Mouse (Mus musculus) spleen, adult 12 weeks (tissue): ENCODE results near the gene Zdhhc1.

Experiments used
- DNase-seq: peaks from one replicate; pipeline ENCODE4 v3.0.0; 2022; ENCODE audit warnings: low spot score

Zdhhc1 gene

GRCm38 (mm10) chr8:105517346-105517745 lies 20.6 kb upstream of the Zdhhc1 start:
- DNase-seq, result no peak

- peak; percentile 55 for DNase-seq
Observed at GRCm38 (mm10) chr8:105516018-105516645, 19.4 kb upstream of the Zdhhc1 start.

GRCm38 (mm10) chr8:105514656-105515055 lies 18.0 kb upstream of the Zdhhc1 start:
- DNase-seq, result no peak

GRCm38 (mm10) chr8:105514194-105514593 lies 17.5 kb upstream of the Zdhhc1 start:
- no peak for DNase-seq

- no peak for DNase-seq
Observed at GRCm38 (mm10) chr8:105509997-105510735, 13.5 kb upstream of the Zdhhc1 start.

- no peak for DNase-seq
Observed at GRCm38 (mm10) chr8:105508758-105509157, 12.1 kb upstream of the Zdhhc1 start.

- DNase-seq, result no peak
Observed at GRCm38 (mm10) chr8:105506977-105507376, 10.3 kb upstream of the Zdhhc1 start.

GRCm38 (mm10) chr8:105504617-105505016 lies 7.9 kb upstream of the Zdhhc1 start:
- no peak for DNase-seq

- no peak for DNase-seq
Observed at GRCm38 (mm10) chr8:105499787-105500186, 3.1 kb upstream of the Zdhhc1 start.

- no peak for DNase-seq
Observed at GRCm38 (mm10) chr8:105495350-105496302, 1.1 kb downstream of the Zdhhc1 start.

GRCm38 (mm10) chr8:105494566-105494965 lies 2.1 kb downstream of the Zdhhc1 start:
- DNase-seq, result no peak

- no peak for DNase-seq
Observed at GRCm38 (mm10) chr8:105493495-105493894, 3.2 kb downstream of the Zdhhc1 start.

GRCm38 (mm10) chr8:105489281-105489680 lies 7.4 kb downstream of the Zdhhc1 start:
- DNase-seq, result no peak

GRCm38 (mm10) chr8:105488082-105488481 lies 8.6 kb downstream of the Zdhhc1 start:
- no peak for DNase-seq

GRCm38 (mm10) chr8:105484392-105484791 lies 12.3 kb downstream of the Zdhhc1 start:
- DNase-seq, result no peak

GRCm38 (mm10) chr8:105484030-105484368 lies 12.7 kb downstream of the Zdhhc1 start:
- DNase-seq, result no peak

- no peak for DNase-seq
Observed at GRCm38 (mm10) chr8:105483212-105484029, 13.3 kb downstream of the Zdhhc1 start.

GRCm38 (mm10) chr8:105482123-105482522 lies 14.6 kb downstream of the Zdhhc1 start:
- DNase-seq, result no peak

GRCm38 (mm10) chr8:105481453-105481852 lies 15.2 kb downstream of the Zdhhc1 start:
- no peak for DNase-seq

- DNase-seq, result no peak
Observed at GRCm38 (mm10) chr8:105481013-105481412, 15.7 kb downstream of the Zdhhc1 start.

- DNase-seq, result no peak
Observed at GRCm38 (mm10) chr8:105477792-105478191, 18.9 kb downstream of the Zdhhc1 start.
